Mouse (Mus musculus): ENCODE measurements around the gene Traf3ip3. TPM values are rescaled to one million over a fixed set of nuclear protein-coding genes. Genes with fewer than 3 reads are reported as not detected.
A peak's percentile ranks its signal among the peaks of the same experiment; 100 is the strongest.

Traf3ip3 gene
- polyA plus RNA-seq (2012; rRNA removed): 0.82 and 0.96 TPM in 2 replicates

DNA sequence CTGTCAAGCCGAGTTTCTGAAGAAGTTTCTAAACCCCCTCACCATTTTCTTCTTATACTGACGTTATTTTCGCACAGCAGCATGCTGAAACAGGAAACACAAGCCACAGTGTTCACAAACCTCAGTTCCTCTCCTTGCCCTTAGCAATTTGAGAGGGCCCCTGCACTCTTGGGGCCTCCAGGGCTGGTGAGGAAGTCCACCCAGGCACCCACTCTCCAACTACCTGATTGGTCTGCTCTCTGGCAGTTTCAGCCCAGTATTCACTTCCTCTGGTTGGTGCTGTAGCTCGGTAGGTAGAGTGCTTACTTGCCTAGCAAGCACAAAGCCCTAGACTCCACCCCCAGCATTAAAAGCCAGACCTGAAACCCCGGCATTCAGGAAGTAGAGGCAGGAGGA lies at the start of gene Traf3ip3:
Gene Traf3ip3, minus strand, starts transcription at position 321 of the 396 bp plus-strand sequence.
- TF ChIP-seq POLR2A (IDR thresholded peaks at IDR 0.05; ENCODE audit: borderline replicate concordance, extremely low read depth, insufficient read depth, insufficient read length, poor library complexity, severe bottlenecking) (no peak), CTCF (IDR thresholded peaks at IDR 0.05; ENCODE audit: borderline replicate concordance, extremely low read depth, insufficient read depth, insufficient read length) (no peak)
- no peak for DNase-seq (ENCODE audit: low read depth)

DNA sequence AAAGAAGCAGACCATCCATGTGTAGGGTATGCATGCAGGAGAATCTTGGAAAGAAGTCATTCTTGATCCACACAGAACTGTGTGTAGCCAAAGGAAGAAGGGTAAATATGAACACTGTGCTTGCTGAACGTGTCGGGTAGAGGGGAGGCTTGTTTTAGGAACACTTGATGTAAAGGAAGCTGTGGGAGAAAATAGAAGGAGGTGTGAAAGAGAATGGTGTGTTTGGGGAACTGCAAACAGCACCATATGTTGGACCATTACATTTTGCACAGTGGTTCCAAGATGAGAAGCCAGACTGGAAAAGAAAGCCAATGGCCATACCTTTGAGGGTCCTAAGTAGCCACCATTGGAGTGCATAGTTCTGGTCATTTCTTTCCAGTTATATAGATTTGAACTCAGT lies 48.5 kb upstream of the Traf3ip3 start:
- no peak for DNase-seq (ENCODE audit: low read depth)
- TF ChIP-seq CTCF (IDR thresholded peaks at IDR 0.05; ENCODE audit: borderline replicate concordance, extremely low read depth, insufficient read depth, insufficient read length): no peak
- no peak for TF ChIP-seq POLR2A (IDR thresholded peaks at IDR 0.05; ENCODE audit: borderline replicate concordance, extremely low read depth, insufficient read depth, insufficient read length, poor library complexity, severe bottlenecking)

DNA sequence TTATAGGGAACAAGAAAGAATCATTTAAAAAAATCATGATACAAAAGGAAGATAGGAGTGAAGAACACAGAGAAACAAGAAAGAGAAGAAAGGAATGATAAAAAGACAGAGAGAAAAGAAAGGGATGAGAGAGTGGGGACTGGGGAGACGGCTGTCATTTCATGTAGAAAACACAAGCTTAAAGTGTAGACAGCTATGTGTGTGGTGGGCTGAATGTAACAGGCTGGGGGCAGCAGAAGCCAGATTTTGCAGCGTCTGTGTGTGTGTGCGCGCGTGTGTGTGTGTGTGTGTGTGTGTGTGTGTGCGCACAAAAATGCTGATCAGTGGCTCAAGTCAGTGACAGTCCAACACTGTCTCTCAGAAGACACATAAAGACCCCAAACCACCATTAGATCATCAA lies 42.7 kb upstream of the Traf3ip3 start:
- peak; percentile 49 for DNase-seq (ENCODE audit: low read depth)
- TF ChIP-seq CTCF (IDR thresholded peaks at IDR 0.05; ENCODE audit: borderline replicate concordance, extremely low read depth, insufficient read depth, insufficient read length) (no peak), POLR2A (IDR thresholded peaks at IDR 0.05; ENCODE audit: borderline replicate concordance, extremely low read depth, insufficient read depth, insufficient read length, poor library complexity, severe bottlenecking) (no peak)

DNA sequence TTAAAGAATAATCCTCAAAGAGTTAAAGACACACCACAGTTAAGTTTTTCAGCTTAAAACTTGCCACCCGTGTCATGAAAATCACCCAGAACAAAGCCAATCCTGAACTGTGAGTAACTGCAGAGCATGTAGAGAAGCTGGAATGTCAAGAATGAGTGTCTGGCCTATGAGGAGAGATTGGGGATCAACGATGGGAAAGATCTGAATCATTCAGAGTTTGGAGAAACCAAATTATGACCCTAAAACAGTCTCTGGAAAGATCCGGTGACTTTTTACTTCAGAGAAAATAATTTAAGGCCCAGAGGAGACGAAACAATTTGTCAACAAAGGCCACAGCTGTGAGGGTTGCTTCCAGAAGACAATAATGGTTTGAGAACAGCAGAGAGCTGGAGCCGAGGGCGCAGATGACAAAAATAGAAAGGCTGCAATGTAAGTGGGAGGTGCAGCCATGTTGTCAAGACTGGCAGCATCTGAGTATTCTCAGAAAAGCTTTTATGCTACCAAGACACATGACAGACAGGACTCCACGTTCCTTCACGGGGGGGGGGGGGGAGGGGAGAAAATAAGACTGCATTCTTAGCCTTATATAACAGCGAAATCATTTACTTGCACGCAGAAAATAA lies 42.2 kb upstream of the Traf3ip3 start:
- TF ChIP-seq CTCF (IDR thresholded peaks at IDR 0.05; ENCODE audit: borderline replicate concordance, extremely low read depth, insufficient read depth, insufficient read length) (no peak), POLR2A (IDR thresholded peaks at IDR 0.05; ENCODE audit: borderline replicate concordance, extremely low read depth, insufficient read depth, insufficient read length, poor library complexity, severe bottlenecking) (no peak)
- DNase-seq (ENCODE audit: low read depth): peak; percentile 57

DNA sequence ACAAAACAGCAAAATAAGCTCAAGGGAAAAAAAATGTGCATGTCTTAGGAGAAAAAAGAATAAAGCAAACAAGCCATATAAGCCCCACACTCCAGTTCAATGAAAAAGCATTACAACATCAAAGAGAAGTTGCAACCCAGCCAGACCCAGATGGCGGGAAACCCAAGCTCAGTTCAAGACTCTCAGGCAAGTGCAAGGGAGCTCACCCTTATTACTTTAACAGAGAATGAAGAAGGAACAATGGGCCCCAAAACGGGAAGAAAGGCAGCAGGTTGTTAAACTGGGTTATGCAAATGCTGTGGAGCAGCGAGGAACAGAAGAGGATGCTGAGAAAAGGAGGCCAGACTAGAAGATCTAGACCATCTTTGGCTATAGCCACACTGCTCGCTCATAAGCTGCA lies 41.4 kb upstream of the Traf3ip3 start:
- no peak for DNase-seq (ENCODE audit: low read depth)
- no peak for TF ChIP-seq CTCF (IDR thresholded peaks at IDR 0.05; ENCODE audit: borderline replicate concordance, extremely low read depth, insufficient read depth, insufficient read length)
- TF ChIP-seq POLR2A (IDR thresholded peaks at IDR 0.05; ENCODE audit: borderline replicate concordance, extremely low read depth, insufficient read depth, insufficient read length, poor library complexity, severe bottlenecking): no peak

DNA sequence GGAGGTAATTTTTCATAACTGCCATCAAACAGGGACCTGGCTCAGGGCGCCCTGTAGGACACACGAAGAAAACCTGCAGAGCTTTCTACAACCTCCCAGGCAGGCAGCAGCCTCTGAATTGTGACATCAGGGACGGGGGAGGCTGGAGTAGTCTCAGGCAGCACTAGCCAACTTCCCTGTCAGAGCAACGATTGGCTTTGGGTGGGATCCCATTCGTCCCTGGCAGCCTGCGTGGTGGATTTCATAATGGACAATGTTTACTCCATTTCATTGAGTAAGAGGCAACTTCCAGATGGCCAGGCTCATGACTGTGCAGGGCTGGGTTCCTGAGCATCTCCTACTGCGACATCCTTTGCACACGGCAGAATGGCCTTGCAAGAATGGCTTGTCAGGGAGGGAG lies 40.7 kb upstream of the Traf3ip3 start:
- DNase-seq (ENCODE audit: low read depth): peak; percentile 50
- TF ChIP-seq POLR2A (IDR thresholded peaks at IDR 0.05; ENCODE audit: borderline replicate concordance, extremely low read depth, insufficient read depth, insufficient read length, poor library complexity, severe bottlenecking) (no peak), CTCF (IDR thresholded peaks at IDR 0.05; ENCODE audit: borderline replicate concordance, extremely low read depth, insufficient read depth, insufficient read length) (no peak)

DNA sequence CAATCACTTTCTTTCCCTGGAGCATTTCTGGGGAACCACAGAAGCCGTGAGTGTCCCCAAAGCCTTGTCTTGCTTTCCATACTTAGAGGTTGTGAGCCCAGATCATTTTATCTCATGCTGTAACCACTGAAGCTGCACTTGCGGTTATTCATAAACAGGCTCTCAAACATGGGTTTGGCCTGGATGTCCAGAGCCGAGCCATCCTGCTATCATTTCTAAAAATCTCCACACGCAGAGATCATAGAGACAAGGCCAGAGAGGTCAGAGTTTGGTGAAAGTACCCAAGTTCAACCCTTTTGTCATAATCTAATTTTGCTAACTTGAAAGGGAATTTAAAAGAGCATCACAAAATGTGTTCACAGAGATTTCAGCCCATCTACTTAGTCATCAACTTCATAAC lies 39.9 kb upstream of the Traf3ip3 start:
- TF ChIP-seq POLR2A (IDR thresholded peaks at IDR 0.05; ENCODE audit: borderline replicate concordance, extremely low read depth, insufficient read depth, insufficient read length, poor library complexity, severe bottlenecking) (no peak), CTCF (IDR thresholded peaks at IDR 0.05; ENCODE audit: borderline replicate concordance, extremely low read depth, insufficient read depth, insufficient read length) (no peak)
- DNase-seq (ENCODE audit: low read depth): no peak

DNA sequence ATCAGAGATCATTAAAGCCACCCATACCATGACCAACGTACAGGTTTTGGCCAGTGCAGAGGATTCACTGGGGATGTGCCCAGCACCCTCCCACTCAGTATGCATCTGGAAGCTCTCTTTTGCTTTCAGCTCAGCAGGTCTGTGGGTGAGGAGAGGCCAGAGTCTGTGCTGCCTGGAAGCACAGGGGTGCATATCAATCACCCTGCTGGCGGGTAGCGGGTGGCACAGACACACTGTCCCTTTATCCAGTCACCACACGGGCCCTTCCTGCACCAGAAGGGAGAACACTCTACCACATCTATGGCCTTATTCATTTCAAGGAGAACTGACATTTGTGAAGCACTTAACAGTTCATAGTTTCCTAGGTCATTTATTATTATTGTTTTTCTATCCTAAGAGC lies 36.9 kb upstream of the Traf3ip3 start:
- TF ChIP-seq CTCF (IDR thresholded peaks at IDR 0.05; ENCODE audit: borderline replicate concordance, extremely low read depth, insufficient read depth, insufficient read length) (no peak), POLR2A (IDR thresholded peaks at IDR 0.05; ENCODE audit: borderline replicate concordance, extremely low read depth, insufficient read depth, insufficient read length, poor library complexity, severe bottlenecking) (no peak)
- no peak for DNase-seq (ENCODE audit: low read depth)

DNA sequence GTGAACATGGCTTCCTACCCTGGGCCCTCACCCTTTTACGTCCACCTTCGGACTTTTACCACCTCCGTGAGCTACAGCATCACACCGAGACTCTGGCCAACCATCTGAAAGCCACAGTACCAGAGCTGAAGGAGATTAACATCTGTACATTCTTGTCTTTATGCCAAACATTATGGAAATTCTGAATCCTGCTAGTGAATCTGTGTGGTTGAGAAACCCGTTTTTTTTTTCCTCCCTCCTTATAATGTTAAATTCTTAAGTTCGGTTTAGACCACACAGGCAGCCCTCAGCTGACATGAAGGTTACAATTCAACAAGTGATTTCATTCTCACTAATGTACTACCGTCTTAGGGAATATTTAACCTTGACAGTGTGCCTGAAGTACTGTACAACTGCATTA lies 33.4 kb upstream of the Traf3ip3 start:
- no peak for DNase-seq (ENCODE audit: low read depth)
- TF ChIP-seq CTCF (IDR thresholded peaks at IDR 0.05; ENCODE audit: borderline replicate concordance, extremely low read depth, insufficient read depth, insufficient read length): no peak

DNA sequence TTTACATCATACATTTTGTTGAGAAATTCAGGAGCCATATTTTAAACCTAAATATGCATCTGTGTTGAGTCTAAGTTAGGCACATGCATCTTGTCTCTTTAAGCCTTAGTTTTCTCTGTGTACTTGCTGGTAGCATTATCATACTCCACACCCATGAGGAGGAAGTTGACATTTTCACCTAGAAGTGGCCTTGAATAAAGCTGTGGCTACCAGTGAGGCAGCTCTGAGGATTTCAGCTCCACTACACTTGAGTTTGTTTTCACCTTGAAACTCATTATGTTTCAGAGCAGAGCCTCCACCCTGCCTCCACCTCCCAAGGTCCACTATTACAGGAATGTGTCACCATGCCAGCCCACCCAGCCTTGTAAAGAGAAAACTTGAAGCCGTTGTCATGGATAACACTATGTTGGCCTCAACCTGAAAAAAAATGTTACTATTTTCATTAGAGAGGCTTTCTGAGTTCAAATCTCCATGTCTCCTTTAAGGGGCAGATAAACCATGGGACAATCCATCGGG lies 32.7 kb upstream of the Traf3ip3 start:
- no peak for DNase-seq (ENCODE audit: low read depth)
- TF ChIP-seq POLR2A (IDR thresholded peaks at IDR 0.05; ENCODE audit: borderline replicate concordance, extremely low read depth, insufficient read depth, insufficient read length, poor library complexity, severe bottlenecking): no peak
- TF ChIP-seq CTCF (IDR thresholded peaks at IDR 0.05; ENCODE audit: borderline replicate concordance, extremely low read depth, insufficient read depth, insufficient read length): no peak

DNA sequence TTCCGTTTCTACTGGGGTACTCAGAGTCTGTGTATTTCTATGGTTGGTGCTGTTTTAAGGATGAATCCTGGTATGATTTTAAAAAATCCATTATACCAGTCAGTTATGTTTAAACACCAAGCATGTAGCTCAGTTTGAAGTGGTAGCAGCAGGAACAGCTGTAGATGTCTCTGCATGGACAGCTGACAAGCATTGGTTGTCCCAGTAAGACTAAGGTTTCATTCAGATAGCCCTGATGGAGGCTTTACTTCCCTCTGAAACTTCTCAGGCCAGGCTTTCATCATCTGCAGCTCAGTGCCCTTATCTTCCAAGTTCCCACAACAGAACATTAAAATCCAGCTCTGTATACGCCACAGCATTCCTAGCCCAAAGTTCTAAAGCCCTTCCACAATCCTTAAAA lies 31.2 kb upstream of the Traf3ip3 start:
- no peak for TF ChIP-seq POLR2A (IDR thresholded peaks at IDR 0.05; ENCODE audit: borderline replicate concordance, extremely low read depth, insufficient read depth, insufficient read length, poor library complexity, severe bottlenecking)
- TF ChIP-seq CTCF (IDR thresholded peaks at IDR 0.05; ENCODE audit: borderline replicate concordance, extremely low read depth, insufficient read depth, insufficient read length): no peak
- DNase-seq (ENCODE audit: low read depth): no peak

DNA sequence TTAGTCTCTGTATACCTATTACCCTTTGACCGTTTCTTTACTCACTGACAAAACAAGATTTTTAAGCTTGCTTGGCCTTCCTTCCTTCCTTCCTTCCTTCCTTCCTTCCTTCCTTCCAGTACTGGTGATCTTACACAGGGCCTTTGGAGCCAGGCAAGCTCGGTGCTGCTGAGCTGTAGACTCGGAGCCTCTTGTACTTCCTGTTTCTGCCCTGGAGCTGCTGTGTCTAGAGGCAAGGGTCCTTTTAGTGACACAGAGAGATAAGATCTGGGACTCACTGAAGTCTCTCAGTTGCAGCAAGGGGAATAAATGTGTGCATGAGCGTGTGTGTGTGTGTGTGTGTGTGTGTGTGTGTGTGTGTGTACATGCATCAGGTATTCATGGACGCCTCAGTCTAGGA lies 29.4 kb upstream of the Traf3ip3 start:
- no peak for TF ChIP-seq CTCF (IDR thresholded peaks at IDR 0.05; ENCODE audit: borderline replicate concordance, extremely low read depth, insufficient read depth, insufficient read length)
- no peak for TF ChIP-seq POLR2A (IDR thresholded peaks at IDR 0.05; ENCODE audit: borderline replicate concordance, extremely low read depth, insufficient read depth, insufficient read length, poor library complexity, severe bottlenecking)
- no peak for DNase-seq (ENCODE audit: low read depth)

All from brain, embryonic 14.5 days (tissue).